Mouse (Mus musculus) heart, postnatal 0 days (tissue): ENCODE results near the gene Mlxipl.

Experiments used
- CTCF ChIP-seq: IDR thresholded peaks from 2 replicates; pipeline ENCODE4 v1.5.1; 2016; ENCODE audit warnings: antibody characterized with exemption, control low read depth, low read depth
- EP300 ChIP-seq: IDR thresholded peaks from 2 replicates; pipeline ENCODE4 v1.6.1; 2016; ENCODE audit warnings: antibody characterized with exemption, low read depth

GRCm38 (mm10) chr5:135042105-135042788, 47.4 kb upstream of the Mlxipl start:
- TF ChIP-seq CTCF (no peak), EP300 (no peak)
